Mouse (Mus musculus): ENCODE results near the gene Olfr1163.
"Not testable (repeated sequence)": the region's sequence is repeated elsewhere in the genome, so short reads cannot be mapped to it uniquely, and the experiment has no call there.

The Olfr1163 gene

DNA sequence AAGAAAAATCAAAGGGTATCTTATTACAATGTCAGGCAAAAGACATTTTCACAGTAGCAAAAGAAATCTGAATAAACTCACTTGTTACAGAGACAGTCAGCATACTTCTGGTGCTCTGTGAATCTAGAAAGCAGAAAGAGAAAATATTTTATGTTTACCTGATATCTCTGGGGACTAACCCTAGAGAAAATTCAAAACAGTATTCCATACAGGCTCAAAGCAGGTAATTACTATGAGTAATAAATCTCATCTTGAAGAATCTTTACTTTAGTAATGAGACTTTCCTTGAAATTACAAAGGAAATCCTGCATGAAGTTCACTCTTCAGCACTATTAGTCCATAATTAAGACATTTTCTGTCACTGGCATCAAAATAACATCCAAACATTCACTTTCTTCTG lies at the start of gene Olfr1163:
Olfr1163 (minus strand) TSS at position 101 of the 400 bp plus-strand sequence.
- DNase-seq: no peak

DNA sequence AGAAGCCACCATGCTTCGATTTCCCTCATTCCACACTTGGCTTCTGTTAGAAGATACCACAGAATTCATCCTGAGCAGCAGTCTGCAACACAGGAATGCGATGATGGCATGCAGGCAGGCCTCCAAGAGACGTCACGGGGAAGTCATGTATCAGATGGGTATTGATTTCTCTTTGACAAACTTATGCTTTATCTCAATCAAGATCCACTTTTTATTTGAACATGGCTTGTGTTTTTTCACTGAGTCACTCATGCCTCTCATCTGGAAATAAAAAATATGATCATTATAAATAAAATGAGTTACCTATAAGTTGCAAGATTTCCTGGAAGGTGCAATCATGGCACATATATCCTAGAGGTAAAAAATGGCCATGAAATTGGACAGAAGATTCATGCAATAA lies 22.2 kb upstream of the Olfr1163 start, which contains the start of gene Olfr1164:
Olfr1164 (minus strand) TSS at position 101 of the 400 bp plus-strand sequence.
- DNase-seq: no peak

DNA sequence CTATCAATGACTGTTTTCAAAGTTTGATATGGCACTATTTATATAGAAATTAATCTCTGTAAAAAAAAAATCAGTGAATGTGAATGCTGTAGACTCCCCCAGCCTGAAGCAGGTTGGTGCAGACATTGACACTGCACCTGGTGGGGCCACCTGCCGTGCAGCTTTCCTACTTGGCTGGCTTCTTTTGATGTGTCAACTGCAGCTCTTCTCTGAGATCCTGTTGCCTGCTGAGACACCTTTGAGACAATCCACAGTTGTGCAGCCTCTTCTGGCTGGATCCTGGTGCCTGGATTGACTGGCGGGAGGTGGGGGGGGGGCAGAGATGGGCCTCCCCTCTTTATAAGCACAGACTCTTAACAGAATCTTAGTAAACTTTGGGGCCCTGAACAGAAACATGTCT lies 8.0 kb downstream of the Olfr1163 start:
- DNase-seq: no peak

DNA sequence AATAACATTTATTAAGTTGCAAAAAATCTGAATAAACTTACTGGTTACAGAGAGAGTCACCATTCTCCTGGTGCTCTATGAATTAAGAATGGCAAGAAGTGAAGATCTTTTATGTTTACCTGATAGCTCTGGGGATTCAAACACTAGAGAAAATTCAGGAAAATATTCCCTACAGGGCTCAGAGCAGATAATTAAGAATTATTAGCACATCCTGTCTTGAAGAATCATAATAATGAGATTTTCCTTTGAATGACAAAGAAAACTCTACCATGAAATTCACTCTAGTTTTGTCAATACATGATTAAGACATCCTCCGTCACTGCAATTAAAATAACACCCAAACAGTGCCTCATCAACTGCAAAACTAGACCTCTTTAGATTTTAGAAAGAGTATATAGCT lies 20.6 kb downstream of the Olfr1163 start, which contains the start of gene Olfr1162:
Olfr1162 (minus strand) TSS at position 101 of the 400 bp plus-strand sequence.
- DNase-seq: no peak

DNA sequence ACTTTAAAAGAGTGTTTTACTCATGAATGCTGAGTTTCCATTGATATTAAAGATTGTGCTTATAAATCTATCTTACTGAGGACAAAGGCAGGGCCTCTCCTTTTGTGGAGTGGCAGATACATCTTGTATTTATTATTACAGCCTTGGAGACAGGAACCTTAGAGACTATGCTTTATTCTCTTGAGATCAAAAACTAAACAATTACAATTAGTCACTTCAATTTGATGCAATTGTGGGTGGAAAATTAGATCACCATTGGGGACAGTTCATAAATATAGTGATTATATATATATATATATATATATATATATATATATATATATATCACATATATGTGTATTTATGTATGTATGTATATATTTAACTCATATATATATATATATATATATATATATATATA lies 34.0 kb downstream of the Olfr1163 start, which contains the start of gene Olfr73:
Olfr73 (minus strand) TSS at position 101 of the 400 bp plus-strand sequence.
- no peak for DNase-seq

DNA sequence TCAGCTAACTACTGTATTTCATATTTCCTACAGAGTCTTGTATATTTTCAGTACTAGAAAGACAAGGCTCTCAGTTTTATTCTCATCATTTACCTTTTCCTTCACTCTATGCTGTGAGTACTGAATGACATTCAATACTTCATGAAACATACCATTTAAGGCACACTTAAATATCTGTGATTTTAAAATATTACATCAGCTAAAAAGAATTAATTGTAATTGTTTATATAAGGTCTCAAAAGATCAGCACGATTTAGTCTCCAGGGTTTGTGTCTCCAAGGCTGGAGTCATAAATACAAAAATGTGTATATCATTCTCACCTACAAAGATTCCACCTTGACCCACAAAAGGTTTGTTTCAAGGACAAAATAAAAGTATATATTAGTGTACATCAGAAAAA lies 49.2 kb downstream of the Olfr1163 start, which contains the start of gene Olfr1161:
Olfr1161 (plus strand) TSS at position 301 of the 400 bp plus-strand sequence.
- not testable (repeated sequence) for DNase-seq
